Mouse (Mus musculus): ENCODE measurements around the gene Zfp316. TPM values are rescaled to one million over a fixed set of nuclear protein-coding genes. Genes with fewer than 3 reads are reported as not detected.

The Zfp316 gene
- total and polyA plus RNA-seq, 3 experiments, result 4.3 to 4.8 TPM; not detected in 1

DNA sequence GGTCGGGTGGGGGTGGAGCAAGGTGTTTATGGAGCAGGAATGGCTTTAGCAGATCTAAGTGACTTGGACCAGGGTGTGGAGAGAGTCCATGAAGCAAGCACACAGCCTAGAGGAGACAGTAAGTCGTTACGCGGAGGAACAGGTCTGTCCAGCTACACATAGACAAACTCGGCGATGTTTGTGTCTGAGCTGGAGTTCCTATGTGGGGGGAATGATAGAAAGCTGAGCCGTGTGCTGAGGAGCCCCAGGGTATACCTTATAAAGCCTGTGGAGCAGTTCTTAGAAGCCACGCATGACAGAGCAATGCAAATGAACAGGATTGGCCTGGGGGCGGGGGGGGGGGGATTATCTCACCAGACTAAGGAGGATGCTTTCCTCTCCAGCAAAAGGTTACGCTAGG lies 9.4 kb upstream of the Zfp316 start:
- DNase-seq (ENCODE audit: low read depth, low spot score), result no peak
- H3K79me2 ChIP-seq (ENCODE audit: control insufficient read depth, insufficient read depth, low read length, poor library complexity), result no peaks in the 10 kb centered on the region
- H3K4me1 ChIP-seq (ENCODE audit: control insufficient read depth in 1 of 2, insufficient read depth in 2 of 2, low read length in 2 of 2), result peaks cover 0 to 7% of the 10 kb centered on the region in 2 experiments; a peak in 2 of 4 replicates
- TF ChIP-seq TAL1 (IDR thresholded peaks at IDR 0.05; ENCODE audit: low read length) (no peak), MYB (IDR thresholded peaks at IDR 0.05; ENCODE audit: low read depth, low read length) (no peak)
- no peaks in the 10 kb centered on the region for H3K27me3 ChIP-seq (ENCODE audit: control insufficient read depth in 1 of 2, insufficient read depth in 2 of 2, low read length in 2 of 2)
- no peaks in the 10 kb centered on the region for H3K9me3 ChIP-seq (replicated peaks; ENCODE audit: insufficient read depth, low read length)
- no peak overlapping the region for H3K27ac ChIP-seq (ENCODE audit: control insufficient read depth, low read depth, low read length)
- no peak overlapping the region for H3K4me3 ChIP-seq (ENCODE audit: control insufficient read depth in 1 of 2, insufficient read depth in 1 of 2, low read depth in 2 of 2, low read length in 2 of 2)
- H3K36me3 ChIP-seq (ENCODE audit: control insufficient read depth in 1 of 2, insufficient read depth in 2 of 2, low read length in 2 of 2), result peaks cover 0 to under 1% of the 10 kb centered on the region in 2 experiments; a peak in 1 of 4 replicates
- no peak overlapping the region for H3K9ac ChIP-seq (ENCODE audit: control insufficient read depth, low read depth, low read length, poor library complexity, severe bottlenecking)

DNA sequence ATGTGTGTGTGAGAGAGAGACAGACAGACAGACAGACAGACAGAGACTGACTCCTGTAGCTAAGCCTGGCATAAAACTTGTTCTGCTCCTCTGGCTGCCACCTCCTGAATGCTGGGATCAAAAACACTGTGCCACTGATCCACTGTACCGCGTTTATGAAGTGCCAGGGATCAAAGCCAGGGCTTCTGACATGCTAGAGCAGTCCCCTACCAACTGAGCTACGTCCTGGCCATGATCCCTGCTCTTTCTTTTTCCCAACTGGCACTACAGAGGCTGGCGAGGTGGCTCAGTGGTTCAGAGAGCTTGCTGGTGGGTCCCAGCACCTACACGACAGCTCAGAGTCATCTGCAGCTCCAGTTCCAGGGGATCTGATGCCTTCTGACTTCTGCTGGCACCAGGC lies 5.9 kb upstream of the Zfp316 start:
- Histone ChIP-seq H3K9me3 (replicated peaks; ENCODE audit: insufficient read depth, low read length) (no peaks in the 10 kb centered on the region), H3K4me3 (ENCODE audit: control insufficient read depth in 1 of 2, insufficient read depth in 1 of 2, low read depth in 2 of 2, low read length in 2 of 2) (no peak overlapping the region), H3K79me2 (ENCODE audit: control insufficient read depth, insufficient read depth, low read length, poor library complexity) (no peaks in the 10 kb centered on the region), H3K36me3 (ENCODE audit: control insufficient read depth in 1 of 2, insufficient read depth in 2 of 2, low read length in 2 of 2) (peaks cover 0 to 20% of the 10 kb centered on the region in 2 experiments; a peak in 2 of 4 replicates), H3K9ac (ENCODE audit: control insufficient read depth, low read depth, low read length, poor library complexity, severe bottlenecking) (no peak overlapping the region), H3K27ac (ENCODE audit: control insufficient read depth, low read depth, low read length) (no peak overlapping the region), H3K27me3 (ENCODE audit: control insufficient read depth in 1 of 2, insufficient read depth in 2 of 2, low read length in 2 of 2) (no peaks in the 10 kb centered on the region), H3K4me1 (ENCODE audit: control insufficient read depth in 1 of 2, insufficient read depth in 2 of 2, low read length in 2 of 2) (peaks cover 6 to 35% of the 10 kb centered on the region in 2 experiments)
- TF ChIP-seq ZMIZ1 (IDR thresholded peaks at IDR 0.05; ENCODE audit: low read depth, low read length), result no peak
- no peak for TF ChIP-seq POLR2AphosphoS5 (IDR thresholded peaks at IDR 0.05; ENCODE audit: borderline replicate concordance, low read depth, low read length)
- TF ChIP-seq SIN3A (IDR thresholded peaks at IDR 0.05; ENCODE audit: low read length), result no peak
- TF ChIP-seq CHD1 (IDR thresholded peaks at IDR 0.05; ENCODE audit: low read depth, low read length), result no peak
- TF ChIP-seq MAZ (IDR thresholded peaks at IDR 0.05; ENCODE audit: low read depth, low read length), result no peak
- DNase-seq (ENCODE audit: low read depth, low spot score), result no peak

DNA sequence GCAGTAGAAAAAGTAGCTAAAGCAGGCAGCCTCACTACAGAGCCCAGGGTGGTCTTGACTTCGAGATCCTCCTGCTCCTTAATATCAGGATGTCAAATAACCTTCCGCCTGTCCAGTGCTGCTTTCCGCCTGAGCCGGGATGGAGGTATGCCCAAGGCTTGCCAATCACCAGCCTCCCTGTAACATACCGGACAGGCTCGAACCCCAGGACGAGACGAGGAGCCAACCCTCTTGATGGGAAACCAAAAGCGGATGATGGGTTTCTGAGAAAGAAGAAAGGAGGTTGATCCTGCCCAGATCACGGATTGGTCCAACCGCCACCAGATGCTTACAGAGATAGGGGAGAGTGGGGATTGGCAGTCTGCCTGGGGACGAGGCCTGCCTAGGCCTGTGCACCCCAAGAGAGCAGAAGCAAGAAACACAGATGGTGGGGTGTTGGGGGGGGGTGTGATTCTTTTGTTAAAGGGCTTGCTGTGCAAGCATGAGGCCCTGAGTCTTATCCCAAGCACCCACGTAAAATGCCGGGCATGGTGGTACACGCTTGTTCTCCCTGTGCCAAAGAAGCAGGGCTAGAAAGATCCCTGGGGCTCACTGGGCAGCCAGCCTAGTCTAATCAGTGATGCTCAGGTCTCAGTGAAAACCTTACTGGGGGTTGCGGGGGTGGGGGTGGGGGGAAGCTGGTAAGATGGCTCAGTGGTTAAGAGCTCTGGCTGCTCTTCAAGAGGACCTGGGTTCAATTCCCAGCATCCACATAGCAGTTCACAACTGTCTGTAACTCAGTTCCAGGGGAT lies 2.9 kb upstream of the Zfp316 start:
- H3K27me3 ChIP-seq (ENCODE audit: control insufficient read depth in 1 of 2, insufficient read depth in 2 of 2, low read length in 2 of 2), result no peaks in the 10 kb centered on the region
- peaks cover 7% of the 10 kb centered on the region for H3K79me2 ChIP-seq (ENCODE audit: control insufficient read depth, insufficient read depth, low read length, poor library complexity)
- no peaks in the 10 kb centered on the region for H3K9me3 ChIP-seq (replicated peaks; ENCODE audit: insufficient read depth, low read length)
- H3K9ac ChIP-seq (ENCODE audit: control insufficient read depth, low read depth, low read length, poor library complexity, severe bottlenecking), result peak overlapping the region; percentile 47
- peaks cover 8 to 39% of the 10 kb centered on the region in 2 experiments for H3K4me1 ChIP-seq (ENCODE audit: control insufficient read depth in 1 of 2, insufficient read depth in 2 of 2, low read length in 2 of 2)
- peak overlapping the region; percentile 40 to 51 for H3K4me3 ChIP-seq (ENCODE audit: control insufficient read depth in 1 of 2, insufficient read depth in 1 of 2, low read depth in 2 of 2, low read length in 2 of 2)
- peaks cover 0 to 20% of the 10 kb centered on the region in 2 experiments; a peak in 2 of 4 replicates for H3K36me3 ChIP-seq (ENCODE audit: control insufficient read depth in 1 of 2, insufficient read depth in 2 of 2, low read length in 2 of 2)
- H3K27ac ChIP-seq (ENCODE audit: control insufficient read depth, low read depth, low read length), result peak overlapping the region; percentile 96
- DNase-seq (ENCODE audit: low read depth, low spot score), result peak; percentile 98
- TF ChIP-seq ELF1 (IDR thresholded peaks at IDR 0.05; ENCODE audit: low read depth, low read length) (no peak), CHD2 (IDR thresholded peaks at IDR 0.05; ENCODE audit: low read length) (peak; percentile 29; the same call in 1 of the 2 replicates), JUND (IDR thresholded peaks at IDR 0.05; ENCODE audit: low read depth, low read length) (no peak), USF1 (IDR thresholded peaks at IDR 0.05; ENCODE audit: low read depth, low read length) (peak; percentile 5; the same call in 1 of the 2 replicates), POLR2AphosphoS2 (IDR thresholded peaks at IDR 0.05; ENCODE audit: low read length) (no peak; the same call in 1 of the 2 replicates), TCF12 (IDR thresholded peaks at IDR 0.05; ENCODE audit: low read depth, low read length) (peak; percentile 91), TBP (IDR thresholded peaks at IDR 0.05; ENCODE audit: low read depth, low read length) (peak; percentile 44), KAT2A (conservative IDR thresholded peaks at IDR 0.05; ENCODE audit: low read depth, low read length) (no peak), RCOR1 (IDR thresholded peaks at IDR 0.05; ENCODE audit: low read depth, low read length) (peak; percentile 84), EP300 (IDR thresholded peaks at IDR 0.05; ENCODE audit: low read depth in 1 of 2, low read length in 2 of 2) (peak; percentile 79 to 95), NRF1 (IDR thresholded peaks at IDR 0.05; ENCODE audit: insufficient read depth, low read depth, low read length, poor library complexity, severe bottlenecking) (0 out of 2 replicates have a peak, but pooled peaks have one; percentile 23), ZNF384 (IDR thresholded peaks at IDR 0.05; ENCODE audit: low read depth, low read length) (no peak), GATA1 (IDR thresholded peaks at IDR 0.05; ENCODE audit: low read depth, low read length) (peak; percentile 86), GABPA (IDR thresholded peaks at IDR 0.05; ENCODE audit: low read depth, low read length) (no peak), MAFK (IDR thresholded peaks at IDR 0.05; ENCODE audit: borderline replicate concordance, low read depth, low read length) (peak; percentile 24; the same call in 1 of the 2 replicates), MXI1 (IDR thresholded peaks at IDR 0.05; ENCODE audit: low read depth, low read length) (peak; percentile 80; the same call in 1 of the 2 replicates), TAL1 (IDR thresholded peaks at IDR 0.05; ENCODE audit: low read length) (peak; percentile 90), BHLHE40 (IDR thresholded peaks at IDR 0.05; ENCODE audit: borderline replicate concordance, low read depth, low read length) (peak; percentile 46; the same call in 1 of the 2 replicates)
